Mouse (Mus musculus) heart, adult 11 months (tissue): ENCODE data around the gene Atp2c2.

Experiments used
- DNase-seq: peaks from one replicate; pipeline ENCODE4 v3.0.0; 2022

Atp2c2 gene

DNA sequence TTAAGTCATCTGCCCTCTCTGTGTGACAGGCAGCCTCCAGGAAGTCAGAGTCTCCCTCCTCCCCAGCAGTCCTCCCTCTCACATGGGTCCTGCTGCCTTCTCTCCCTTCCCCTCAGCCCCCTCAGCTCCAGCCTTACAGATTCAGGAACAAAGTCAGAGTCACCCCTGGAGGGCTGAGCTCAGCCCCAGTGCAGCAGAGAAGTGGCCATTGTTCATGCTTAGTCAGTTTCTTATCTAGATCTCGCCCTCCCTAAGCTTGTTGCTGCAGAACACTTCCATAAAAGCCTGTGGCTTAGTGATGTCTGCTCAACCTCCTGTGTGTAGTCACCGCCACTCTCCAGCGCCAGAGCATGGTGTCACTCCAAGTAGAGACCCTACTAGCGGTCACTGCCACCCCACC is 44.8 kb downstream of the Atp2c2 start:
- DNase-seq: no peak

DNA sequence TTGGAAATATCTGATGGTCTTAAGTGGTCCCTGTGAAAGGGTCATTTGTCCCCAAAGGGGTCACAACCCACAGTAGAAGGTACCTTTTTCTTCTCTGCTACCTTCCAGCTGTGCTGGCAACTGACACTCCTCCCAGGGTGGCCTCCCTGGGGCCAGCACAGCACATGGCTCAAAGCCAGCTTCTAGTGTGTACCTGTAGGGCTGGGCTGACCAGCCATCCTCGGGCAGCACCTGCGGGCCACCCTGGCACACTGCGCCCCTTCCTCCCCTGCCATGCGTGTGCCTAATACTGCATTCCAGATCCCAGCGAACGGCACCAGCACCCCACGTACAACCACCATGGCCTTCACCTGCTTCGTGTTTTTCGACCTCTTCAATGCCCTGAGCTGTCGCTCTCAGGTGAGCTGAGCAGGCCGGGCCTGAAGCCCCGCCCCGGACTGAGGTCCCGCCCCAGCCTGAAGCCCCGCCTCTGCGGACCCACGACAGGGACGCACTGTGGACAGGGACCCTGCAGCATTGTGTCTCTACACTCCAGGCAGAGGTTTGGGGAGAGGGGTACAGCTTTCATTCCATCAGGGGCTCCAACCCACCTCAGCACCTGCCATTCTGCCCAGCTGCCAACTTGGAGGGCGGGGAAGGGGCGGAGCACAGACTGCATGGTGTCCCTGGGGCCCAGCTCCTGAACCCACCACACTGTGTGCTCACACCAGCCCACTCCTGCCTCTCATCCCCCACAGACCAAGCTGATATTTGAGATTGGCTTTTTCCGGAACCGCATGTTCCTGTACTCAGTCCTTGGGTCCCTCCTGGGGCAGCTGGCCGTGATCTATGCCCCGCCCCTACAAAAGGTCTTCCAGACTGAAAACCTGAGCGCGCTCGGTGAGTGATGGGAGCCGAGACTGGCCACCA is 55.7 kb downstream of the Atp2c2 start:
- DNase-seq: no peak

DNA sequence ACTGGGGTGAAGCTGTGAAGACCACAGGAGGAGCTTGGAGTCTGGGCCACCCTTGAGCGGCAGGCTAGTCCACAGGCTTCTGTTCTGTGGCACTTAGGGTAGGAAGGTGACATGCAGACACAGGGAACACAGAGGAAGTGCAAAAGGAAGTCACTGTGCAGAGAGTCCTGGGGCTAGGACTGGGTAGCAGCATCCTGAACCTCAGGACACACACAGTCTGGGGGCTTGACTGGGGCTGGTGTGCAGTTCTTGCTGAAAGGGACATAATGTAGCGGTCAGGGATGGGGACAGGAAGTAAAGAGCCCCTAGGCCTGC is 56.3 kb downstream of the Atp2c2 start:
- no peak for DNase-seq

DNA sequence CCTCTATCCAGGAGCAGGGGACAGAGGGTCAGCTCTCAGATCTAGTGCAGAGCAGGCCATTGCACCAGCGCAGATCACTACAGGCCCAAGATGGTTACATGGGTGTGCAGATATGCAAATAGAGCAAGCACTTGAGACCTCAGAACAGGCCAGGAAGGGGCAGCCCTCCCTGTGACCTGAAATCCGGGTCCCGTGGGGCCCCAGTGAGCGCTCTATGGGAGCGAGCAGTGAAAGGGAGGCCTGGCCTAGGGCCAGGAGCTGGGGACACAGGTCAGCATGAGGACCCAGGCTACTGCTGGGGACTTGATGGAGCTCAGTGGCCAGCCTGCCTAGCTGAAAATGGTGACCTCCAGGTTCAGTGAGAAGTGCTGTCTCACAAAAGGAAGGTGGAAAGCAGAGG is 56.7 kb downstream of the Atp2c2 start:
- peak; percentile 95 for DNase-seq

DNA sequence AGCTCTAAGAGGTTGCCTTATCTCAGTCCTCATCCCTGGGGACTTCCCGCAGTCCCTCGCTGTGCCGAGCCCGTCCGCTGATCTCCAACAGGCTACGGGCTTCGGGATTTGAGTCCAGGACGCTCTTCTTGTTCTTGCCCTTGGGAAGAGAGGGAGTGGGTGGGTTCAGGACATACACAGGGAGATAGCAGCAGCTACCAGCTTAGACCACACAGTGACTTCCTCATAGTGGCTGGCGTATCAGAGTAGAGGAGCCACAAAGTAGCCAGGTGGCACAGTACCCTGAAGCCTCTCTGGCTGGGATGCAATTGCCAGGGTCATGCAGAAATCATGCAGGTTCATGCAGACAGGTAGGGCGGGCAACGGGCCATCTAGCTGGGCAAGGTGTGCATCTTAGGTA is 61.9 kb downstream of the Atp2c2 start:
- DNase-seq: no peak

DNA sequence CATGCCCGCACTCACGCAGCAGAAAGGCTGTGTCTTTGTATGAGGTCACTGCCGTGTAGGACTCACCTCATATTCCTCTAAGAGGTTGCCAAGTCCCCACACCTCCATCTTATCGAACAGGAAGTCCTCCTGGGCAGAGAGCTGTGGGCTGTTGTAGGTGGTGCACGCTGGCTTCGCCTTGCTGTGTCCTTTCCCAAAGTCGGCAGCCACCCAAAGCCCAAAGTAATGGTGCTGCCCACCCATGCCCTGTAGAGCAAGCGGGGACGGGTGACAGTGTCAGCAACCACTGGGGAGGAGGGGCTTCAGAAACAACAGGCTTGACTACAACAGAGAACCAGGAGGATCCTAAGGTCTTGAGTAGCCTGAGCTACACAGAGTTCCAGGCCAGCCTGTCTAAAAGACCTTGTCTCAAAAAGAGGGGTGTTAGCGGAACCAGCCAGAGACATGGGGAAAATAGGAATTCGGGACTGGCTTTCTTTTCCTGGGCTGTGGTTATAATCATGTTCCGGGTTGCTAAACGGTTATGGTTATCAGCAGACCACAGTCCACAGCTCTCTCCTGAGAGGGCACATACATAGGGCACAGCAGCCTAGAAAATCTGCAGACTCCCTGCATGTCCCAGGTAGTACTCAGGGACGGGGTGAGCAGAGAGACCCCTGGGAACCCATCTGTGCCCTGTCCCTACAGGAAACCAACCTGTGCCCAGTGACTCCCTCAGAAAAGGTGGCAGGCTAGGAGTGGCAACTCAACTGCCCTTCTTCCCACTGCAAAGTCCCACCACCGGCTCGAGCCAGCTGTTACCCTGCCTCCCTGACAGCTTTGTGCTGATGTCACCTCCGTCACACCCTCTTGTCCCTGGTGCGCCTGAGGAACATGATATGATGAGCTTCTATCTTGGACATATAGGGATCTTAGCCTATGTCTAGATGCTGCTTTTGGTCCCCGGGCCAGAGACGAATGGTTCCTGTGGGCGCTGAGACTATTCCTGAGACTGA is 62.7 kb downstream of the Atp2c2 start:
- no peak for DNase-seq

DNA sequence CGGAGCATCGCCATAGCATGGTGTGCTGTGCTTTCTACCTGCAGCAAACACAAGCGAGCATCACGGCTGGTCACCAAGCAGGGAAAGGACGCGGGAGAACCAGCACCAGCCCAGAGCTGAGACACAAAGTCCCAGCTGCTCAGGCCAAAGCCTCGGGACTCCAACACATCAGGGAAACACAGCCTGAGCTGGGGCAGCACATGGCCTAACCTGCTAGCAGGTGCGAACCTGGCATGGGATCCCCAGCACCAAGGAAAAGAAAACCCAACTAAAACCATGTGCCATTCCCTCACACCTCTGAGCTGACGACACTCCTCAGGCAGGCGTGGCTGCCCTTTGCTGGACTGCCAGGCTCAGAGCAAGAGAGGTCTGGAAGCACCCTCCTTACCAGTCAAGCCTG is 65.5 kb downstream of the Atp2c2 start:
- no peak for DNase-seq

DNA sequence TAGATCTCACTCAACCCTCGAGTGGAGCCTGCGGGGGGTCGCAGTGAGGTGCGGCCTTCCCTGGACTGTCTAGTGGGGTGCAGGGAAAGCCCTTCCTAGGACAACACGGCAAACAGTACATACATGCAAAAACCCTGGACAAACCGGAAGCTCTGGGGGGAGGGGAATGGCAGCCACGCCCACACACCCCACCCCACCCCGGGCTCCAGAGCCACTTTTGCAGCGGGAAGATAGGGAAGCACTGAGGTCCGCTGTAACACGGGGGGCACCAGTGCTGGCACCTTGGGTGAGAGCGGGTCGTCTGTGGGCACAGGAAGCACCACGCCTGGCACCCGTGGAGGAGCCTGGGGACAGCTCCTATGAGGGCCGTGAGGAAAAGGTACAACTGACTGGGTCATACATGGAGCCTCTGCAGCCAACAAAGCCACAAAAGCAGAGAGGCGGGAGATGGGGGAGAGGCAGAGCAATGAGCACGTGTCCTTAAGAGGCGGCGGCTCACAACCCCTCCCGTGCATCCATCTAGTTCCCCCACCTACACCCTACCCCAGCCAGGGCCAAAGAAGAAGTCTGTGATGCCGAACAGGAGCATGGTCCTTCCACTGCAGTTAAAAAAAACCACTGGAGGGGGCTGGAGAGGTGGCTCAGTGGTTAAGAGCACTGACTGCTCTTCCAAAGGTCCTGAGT is 66.1 kb downstream of the Atp2c2 start:
- peak; percentile 85 for DNase-seq

DNA sequence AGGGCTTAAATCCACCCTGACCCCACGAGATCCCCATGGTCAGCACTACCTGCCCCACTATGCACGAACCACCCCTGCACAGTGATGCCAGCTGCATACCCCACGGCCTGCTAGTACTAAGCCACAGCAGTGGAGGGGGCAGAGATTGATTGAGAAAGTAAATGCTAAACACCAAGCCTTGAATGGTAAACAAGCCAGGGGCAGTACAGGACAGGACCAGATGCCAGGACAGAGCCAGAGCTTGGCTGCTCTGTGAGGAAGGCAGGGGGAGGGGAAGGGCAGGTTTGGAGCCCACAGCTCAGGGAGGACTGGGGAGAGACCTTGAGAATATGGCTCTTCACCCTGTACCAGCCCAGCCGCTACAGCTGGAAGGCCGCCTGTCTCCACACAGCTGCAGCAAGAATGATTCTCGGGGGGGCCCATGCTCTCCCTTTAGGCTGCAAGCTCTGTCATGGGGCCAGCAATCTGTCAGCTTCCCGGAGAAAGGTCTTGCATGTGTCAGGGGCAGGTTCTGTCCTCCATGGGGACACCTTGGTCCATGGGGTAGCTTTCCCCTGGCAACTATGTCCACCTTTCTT is 76.9 kb downstream of the Atp2c2 start:
- DNase-seq: peak; percentile 94

DNA sequence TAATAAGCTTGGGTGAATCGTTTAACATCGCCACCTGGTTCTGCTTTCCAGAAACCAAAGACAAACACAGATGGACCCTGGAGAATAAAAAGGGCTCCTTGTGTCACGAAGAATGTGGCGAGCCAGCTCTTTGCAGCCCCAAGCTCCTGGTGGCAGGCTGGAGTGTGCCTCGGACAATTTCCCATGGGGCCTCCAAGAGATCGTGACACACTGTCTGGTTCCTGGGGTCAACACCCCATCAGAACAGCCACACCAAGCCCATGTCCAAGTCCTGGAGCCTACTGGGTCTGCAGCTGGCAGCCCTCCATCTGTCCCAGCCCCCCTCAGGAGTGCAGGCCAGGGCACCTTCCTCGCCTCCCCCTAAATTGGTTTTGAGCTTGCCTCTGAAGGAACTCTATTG is 78.0 kb downstream of the Atp2c2 start:
- no peak for DNase-seq

DNA sequence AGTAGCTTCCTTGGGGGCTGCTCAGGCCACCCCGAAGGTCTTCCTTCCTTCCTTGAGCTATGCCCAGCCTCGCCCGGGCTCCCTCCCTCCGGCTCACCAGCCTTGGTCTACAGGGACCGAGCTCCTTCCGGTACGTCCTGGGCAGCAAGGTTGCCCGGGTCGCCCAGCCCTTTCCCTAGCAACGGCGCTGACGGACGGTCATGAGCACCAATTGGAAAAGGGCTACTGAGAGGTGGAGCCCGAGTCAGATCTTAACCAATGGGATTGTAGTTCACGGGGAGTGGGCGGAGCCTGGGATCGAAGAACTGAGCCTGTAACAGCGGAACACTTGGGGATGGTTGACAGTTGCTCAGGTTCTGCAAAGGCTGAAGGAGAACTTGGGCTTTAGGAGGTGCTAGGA is 78.5 kb downstream of the Atp2c2 start, which contains the start of gene Tldc1:
Tldc1 (minus strand) TSS at position 154 of the 400 bp plus-strand sequence.
- peak; percentile 100 for DNase-seq

DNA sequence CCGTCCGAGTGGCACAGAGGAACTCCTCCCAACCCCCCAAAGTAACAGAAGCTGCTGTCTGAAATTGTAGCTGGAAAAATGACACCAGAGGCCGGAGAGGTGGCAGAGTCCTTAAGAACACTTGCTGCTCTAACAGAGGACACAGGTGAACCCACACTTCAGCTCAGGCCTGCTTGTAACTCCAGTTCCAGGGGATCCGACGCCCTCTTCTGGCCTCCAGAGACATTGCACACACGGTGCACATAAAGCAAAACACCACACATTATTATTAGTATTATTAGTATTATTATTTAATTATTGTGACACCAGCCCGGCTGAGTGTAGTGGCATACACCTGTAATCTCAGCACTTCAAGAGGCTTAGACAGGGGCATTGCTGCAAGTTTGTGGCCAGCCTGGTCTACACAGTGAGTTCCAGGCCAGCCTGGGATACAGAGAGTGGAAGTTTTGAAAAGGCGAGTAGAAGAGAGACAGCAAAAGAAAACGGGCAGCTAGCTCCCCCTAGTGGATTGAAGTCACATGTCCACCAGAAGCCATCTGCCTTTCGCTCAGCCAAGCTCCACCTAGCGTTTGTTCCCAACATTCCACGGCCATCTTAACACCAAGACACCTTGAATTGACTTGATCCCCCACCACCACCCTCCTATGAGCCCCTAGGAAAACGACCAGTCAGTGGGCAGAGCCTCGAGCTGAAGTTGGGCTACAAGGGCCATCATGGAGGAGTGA is 79.4 kb downstream of the Atp2c2 start:
- peak; percentile 97 for DNase-seq

DNA sequence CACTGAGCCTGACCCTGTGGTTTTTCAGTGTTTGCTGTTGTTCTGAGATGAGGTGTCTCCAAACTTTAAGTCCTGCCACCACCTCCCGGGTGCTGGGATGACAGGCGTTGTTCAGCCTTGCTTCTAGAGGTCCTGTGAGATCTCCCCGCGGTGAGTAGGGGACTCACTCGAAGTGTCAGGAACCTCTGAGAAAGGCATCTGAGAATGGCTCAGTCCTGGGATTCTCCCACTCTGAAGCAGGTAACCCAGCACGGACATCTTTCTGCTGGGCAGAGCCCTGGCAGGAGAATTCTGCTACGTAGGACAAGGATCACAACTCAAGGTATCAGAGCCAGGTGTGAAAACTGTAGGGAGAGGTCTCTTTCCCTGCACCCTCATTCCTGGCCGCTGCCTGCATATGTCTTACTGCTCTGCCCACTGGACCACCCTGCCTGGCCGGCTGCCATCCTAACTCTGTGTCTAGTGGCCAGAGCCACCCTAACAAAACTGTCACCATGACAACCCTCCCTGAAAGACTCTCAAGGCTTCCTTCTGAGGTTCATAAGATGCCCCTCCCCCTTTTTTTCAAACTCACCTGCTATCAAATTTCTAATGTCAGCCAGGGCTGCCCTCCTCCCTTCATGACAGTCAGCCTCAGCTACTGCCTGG is 80.7 kb downstream of the Atp2c2 start:
- DNase-seq: peak; percentile 79

DNA sequence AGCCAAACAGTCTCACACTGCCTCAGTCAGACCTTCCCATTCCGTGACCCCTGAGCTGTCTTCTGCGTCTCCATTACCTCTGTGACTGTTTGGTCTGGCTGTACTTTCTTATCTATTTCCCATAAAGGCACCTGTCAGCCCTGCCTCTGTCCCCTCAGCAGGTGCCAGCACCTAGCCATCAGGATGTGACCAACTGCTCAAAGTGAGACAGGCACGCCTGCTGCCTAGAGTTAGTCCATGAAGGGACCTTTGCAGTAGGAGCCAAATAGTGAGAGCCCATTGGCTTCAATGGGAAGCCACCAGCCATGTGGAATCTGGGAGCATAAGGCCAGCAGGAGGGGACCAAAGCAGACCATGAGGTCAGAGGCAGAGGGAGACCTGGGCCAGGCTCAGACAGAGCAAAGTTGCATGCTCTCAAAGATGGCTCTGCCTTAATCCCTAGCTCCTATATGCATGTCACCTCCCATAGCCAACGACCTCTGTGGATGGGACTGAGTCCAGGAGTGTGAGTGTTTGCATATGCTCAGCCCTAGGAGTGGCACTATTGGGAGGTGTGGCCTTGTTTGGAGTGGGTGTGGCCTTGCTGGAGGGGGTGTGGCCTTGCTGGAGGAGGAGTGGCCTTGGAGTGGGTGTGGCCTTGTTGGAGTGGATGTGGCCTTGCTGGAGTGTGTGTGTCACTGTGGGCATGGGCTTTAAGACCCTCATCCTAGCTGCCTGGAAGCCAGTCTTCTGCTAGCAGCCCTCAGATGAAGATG is 81.5 kb downstream of the Atp2c2 start:
- peak; percentile 94 for DNase-seq

DNA sequence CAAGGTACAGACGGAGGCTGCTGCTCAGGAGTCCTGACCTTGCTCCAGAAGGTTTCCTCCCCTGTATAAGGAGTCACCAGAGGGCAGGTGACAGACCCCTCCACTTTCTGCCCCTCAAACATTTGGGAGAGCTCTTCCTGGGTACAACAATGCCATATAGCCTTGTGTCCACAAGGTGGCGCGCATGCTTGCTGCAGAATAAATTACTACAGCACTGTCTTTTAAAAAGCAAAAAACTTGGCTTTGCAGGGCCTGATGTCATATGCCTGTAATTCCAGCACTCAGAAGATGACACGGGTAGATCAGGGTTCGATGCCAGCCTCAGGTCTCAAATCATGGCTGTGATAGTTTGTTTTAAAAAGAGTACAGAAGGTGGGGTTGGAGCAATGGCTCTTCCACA is 82.9 kb downstream of the Atp2c2 start:
- peak; percentile 95 for DNase-seq

DNA sequence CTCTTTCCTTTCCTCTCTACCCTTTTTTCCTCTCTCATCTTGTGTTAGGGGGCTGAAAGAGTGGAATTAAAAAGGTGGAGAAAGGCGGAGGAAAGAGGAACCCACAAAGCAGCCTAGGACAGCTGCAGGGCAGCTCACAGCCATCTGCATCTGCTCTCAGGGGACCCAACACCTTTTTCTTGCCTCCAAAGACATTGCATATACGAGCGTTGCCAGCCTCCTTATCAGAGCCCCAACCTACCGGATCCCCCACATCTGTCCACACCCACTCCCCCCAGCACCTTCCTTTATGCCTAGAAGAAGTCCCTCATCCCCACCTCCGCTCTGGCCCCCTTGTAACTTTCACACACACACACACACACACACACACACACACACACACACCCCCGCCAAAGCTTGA is 83.8 kb downstream of the Atp2c2 start:
- DNase-seq: no peak

DNA sequence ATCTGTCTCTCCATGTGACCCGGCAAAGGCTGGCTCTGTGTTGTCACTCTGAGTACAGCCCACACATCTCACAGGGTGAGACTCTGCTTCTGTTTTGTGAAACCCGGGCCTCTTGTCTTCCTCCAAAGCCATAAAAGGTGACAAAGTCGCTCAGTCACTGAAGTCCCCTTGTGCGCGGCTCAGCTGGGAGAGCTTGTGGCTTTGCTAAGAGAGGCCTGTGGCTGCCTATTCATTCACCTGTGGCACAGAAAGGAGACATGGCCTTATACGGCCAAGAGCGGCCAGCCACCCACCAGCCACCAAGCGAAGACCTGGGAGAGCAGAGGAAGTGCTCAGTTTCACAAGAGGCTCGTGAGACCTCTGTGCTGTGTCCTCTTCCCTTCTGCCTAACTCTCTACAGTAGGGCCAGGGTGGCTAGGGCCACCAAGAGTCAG is 84.3 kb downstream of the Atp2c2 start:
- DNase-seq: peak; percentile 93

DNA sequence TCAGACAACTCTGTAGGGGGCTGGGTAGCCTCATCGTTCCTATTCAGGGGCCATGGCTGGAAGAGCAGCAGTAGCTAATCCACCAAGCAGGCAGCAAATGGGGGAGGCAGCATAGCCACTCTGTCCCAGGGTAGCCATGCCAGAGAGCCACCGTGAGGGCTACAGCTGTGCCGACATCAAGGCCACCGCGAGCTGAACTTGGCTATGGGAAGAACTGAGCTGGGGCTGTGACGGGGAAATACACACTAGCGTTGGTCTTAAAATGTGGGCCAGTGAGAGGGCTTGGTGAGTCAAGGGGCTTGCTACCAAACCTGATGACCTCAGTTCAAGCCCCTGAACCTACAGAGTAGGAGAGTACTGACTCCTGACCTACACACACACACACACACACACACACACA is 84.9 kb downstream of the Atp2c2 start:
- DNase-seq: no peak

DNA sequence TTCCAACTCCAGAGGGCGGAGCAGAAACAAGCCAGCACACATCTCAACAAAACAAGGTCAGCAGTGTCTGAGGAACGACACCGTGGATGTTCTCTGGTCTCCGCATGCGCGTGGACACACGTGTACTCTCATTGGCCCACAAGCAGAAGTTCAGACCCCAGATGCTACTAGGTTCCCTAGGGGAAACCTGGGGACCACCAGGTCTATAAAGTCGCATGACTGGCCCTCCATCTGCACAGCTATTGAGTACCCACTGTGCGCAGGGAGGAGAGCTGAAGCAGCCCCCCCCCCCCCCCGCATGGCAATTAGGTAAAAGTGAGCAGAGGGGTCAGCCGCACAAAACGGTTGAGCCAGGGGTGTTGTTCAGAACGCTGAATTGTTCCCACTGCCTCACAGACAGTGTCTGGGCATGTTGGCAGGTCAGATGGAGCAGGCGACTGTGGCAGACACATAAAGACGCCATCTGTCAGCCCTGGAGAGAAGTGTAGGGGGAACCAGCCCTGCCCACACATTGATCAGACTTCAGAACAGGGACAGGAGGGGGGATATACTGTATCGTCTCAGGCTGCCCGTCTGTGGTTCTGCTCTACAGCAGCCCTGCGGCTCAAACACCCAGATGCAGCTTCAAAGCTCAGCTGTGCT is 86.1 kb downstream of the Atp2c2 start:
- DNase-seq: no peak

DNA sequence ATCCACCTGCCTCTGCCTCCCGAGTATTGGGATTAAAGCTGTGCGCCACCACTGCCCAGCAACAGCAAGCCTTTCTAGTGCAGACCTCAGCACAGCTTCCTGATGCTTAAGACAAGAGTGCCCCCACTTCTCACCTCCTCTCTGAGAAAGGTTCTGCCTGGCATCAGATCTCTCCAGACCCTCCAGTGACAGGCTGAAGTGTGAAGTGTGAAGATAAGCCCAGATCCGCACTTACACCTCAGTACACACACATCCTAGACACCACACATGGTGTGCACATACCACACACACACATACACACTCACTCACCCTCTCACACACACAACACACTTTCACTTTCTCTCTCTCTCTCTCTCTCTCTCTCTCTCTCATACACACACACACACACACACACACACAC is 87.1 kb downstream of the Atp2c2 start:
- DNase-seq: no peak
